Mouse (Mus musculus) ES-E14 (cell line): ENCODE data around the gene Cideb. TPM values are rescaled to one million over a fixed set of nuclear protein-coding genes. Genes with fewer than 3 reads are reported as not detected.

ENCODE experiments used
- DNase-seq: peaks from one replicate; pipeline ENCODE4 v3.0.0-alpha.2; 2013; ENCODE audit warnings: low read depth, low spot score
- H3K27ac ChIP-seq: 2 replicates; pipeline ENCODE4 v1.5.1; 2012; ENCODE audit warnings: low read depth, mild to moderate bottlenecking, low read length, moderate library complexity, mixed read lengths; ENCODE audit not compliant: poor library complexity, insufficient read depth, severe bottlenecking
- H3K36me3 ChIP-seq: 2 replicates; pipeline ENCODE4 v1.6.1; 2012; ENCODE audit warnings: mild to moderate bottlenecking, low read length, moderate library complexity, mixed read lengths; ENCODE audit not compliant: control insufficient read depth, poor library complexity, insufficient read depth, severe bottlenecking
- H3K4me1 ChIP-seq, 2 experiments: fragments of 150-350 bp in 1 of 2; sonication (generic) in 1 of 2; 2 replicates each; pipeline ENCODE4 v1.6.1; 2012; ENCODE audit warnings: low read length in 2 of 2, mild to moderate bottlenecking in 1 of 2, mixed read lengths in 1 of 2; ENCODE audit not compliant: control insufficient read depth in 2 of 2, insufficient read depth in 2 of 2, poor library complexity in 1 of 2
- H3K4me3 ChIP-seq, 2 experiments: fragments of 150-350 bp in 1 of 2; sonication (generic) in 1 of 2; 2 replicates each; pipeline ENCODE4 v1.5.1; 2012; ENCODE audit warnings: low read length in 2 of 2, low read depth in 1 of 2, mild to moderate bottlenecking in 1 of 2, mixed read lengths in 1 of 2; ENCODE audit not compliant: insufficient read depth in 1 of 2, poor library complexity in 1 of 2, severe bottlenecking in 1 of 2
- H3K9ac ChIP-seq: 2 replicates; pipeline ENCODE4 v1.6.1; 2012; ENCODE audit warnings: low read depth, mild to moderate bottlenecking, low read length, mixed read lengths; ENCODE audit not compliant: poor library complexity, insufficient read depth, severe bottlenecking
- H3K9me3 ChIP-seq: fragments of 150-350 bp; sonication (generic); 2 replicates; pipeline ENCODE4 v1.6.1; 2012; ENCODE audit warnings: low read depth, mild to moderate bottlenecking, low read length; ENCODE audit not compliant: control insufficient read depth, insufficient read depth
- CHD2 ChIP-seq: IDR thresholded peaks from 2 replicates; pipeline ENCODE4 v1.6.1; 2014; ENCODE audit warnings: mild to moderate bottlenecking, low read depth, low read length, inconsistent platforms
- HCFC1 ChIP-seq: IDR thresholded peaks from 2 replicates; pipeline ENCODE4 v1.6.1; 2012; ENCODE audit warnings: low read length, inconsistent platforms, borderline replicate concordance; ENCODE audit not compliant: insufficient read depth
- MAFK ChIP-seq: IDR thresholded peaks from 2 replicates; pipeline ENCODE4 v1.6.1; 2014; ENCODE audit warnings: mild to moderate bottlenecking, low read depth, low read length, inconsistent platforms; ENCODE audit not compliant: insufficient read depth
- ZC3H11A ChIP-seq: IDR thresholded peaks from 2 replicates; pipeline ENCODE4 v1.6.1; 2012; ENCODE audit warnings: low read depth, mild to moderate bottlenecking, inconsistent platforms, low read length, borderline replicate concordance
- ZNF384 ChIP-seq: IDR thresholded peaks from 2 replicates; pipeline ENCODE4 v1.6.1; 2012; ENCODE audit warnings: low read depth, low read length, inconsistent platforms
- in situ Hi-C, 2 experiments: fragments of 600-800 bp; cut with MboI; formaldehyde crosslinking; loops; one replicate each; pipeline ENCODE4 v1.15.1; 2025; ENCODE audit warnings: low sequenced_read_pairs in 2 of 2, inconsistent platforms in 1 of 2; ENCODE audit not compliant: unreplicated experiment in 2 of 2
- total RNA-seq: library from RNA; depleted of rRNA; stranded (reverse); fragments of 300-350 nt; gene quantifications from 2 replicates; pipeline ENCODE4 v1.2.3, GENCODE M21; 2012

Cideb gene
- total RNA-seq, 1 experiment, result 2.2 TPM

DNA sequence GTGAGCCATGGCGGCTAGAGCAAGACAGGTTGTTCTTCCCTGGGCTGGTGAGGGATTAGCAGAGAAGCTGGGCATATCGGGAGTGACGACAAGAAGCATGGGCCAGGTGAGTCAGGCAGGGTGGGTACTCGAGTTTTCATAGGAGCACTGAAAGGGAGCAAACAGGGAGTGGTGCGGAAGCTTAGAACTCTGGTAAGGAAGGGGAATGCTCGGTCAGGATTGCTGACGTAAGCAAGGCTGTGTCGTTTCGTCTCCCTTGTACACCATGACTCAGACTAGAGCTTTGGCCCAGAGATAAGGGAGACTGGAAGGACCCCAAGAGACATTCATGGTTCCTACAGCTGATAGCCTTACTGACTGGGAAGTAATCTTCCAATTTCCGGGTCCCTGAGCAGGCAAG is 24.4 kb downstream of the Cideb start:
- no peak for DNase-seq
- peak; percentile 69 for TF ChIP-seq MAFK
- no peak for TF ChIP-seq HCFC1
- H3K27ac ChIP-seq, result no peak overlapping the region
- H3K4me3 ChIP-seq, result no peak overlapping the region
- in situ Hi-C loops, result no loop called here
- H3K4me1 ChIP-seq, result no peaks in the 10 kb centered on the region
- H3K9ac ChIP-seq, result no peak overlapping the region
- no peaks in the 10 kb centered on the region; the same call in 1 of the 2 replicates for H3K36me3 ChIP-seq
- no peaks in the 10 kb centered on the region for H3K9me3 ChIP-seq

DNA sequence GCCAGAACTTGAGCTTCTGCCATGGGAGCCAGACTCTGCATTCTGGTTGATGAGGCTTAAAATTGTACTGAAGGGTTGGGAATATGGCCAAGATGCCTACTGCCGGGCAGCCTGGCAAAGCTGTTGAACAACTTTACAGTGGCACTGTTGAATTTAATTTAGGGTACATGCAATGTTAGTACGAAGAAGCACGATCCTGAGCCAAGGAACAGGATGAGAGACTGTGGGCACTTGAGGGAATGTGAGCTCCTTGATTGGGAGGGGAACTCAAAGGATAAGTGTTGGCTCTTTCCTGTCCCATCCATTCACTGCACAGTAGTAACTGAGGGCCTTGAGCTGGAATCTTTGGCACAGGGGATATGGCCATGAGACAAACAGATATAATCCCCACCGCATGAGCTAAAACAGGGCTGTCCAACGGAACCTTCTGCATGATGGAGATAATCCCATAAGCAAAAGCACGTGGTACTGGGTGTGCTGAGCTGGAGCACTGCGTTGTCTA is 27.7 kb downstream of the Cideb start:
- H3K4me3 ChIP-seq, result no peak overlapping the region
- H3K4me1 ChIP-seq, result no peaks in the 10 kb centered on the region
- no peak for TF ChIP-seq ZNF384
- no peak for TF ChIP-seq CHD2
- no peak for TF ChIP-seq MAFK
- no peak for TF ChIP-seq ZC3H11A
- no peak for TF ChIP-seq HCFC1
- in situ Hi-C loops, result no loop called here
- H3K27ac ChIP-seq, result no peak overlapping the region
- DNase-seq, result no peak
- H3K36me3 ChIP-seq, result no peaks in the 10 kb centered on the region
- H3K9me3 ChIP-seq, result no peaks in the 10 kb centered on the region
- no peak overlapping the region for H3K9ac ChIP-seq

DNA sequence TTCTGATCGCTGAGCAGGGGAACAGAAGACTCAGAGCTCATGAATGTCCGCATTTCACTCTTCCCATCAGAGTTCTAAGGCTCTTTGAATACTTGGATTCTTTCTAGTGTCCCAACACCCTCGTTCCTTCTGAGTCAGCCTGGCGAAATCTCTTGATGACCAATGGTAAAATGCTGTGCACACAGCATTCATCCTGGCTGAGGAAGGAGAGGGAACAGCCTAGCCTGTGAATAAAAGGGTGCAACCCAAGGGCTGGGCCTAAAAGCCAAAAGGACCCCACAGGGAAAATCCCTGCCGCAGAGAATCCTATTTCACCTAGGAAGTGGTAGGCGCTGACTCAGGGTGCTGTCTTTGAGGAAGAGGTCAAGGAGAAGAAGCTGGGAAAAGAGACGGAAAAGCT is 28.1 kb downstream of the Cideb start:
- TF ChIP-seq ZNF384, result no peak
- TF ChIP-seq HCFC1, result no peak
- no peak for TF ChIP-seq CHD2
- TF ChIP-seq MAFK, result no peak
- in situ Hi-C loops, result no loop called here

DNA sequence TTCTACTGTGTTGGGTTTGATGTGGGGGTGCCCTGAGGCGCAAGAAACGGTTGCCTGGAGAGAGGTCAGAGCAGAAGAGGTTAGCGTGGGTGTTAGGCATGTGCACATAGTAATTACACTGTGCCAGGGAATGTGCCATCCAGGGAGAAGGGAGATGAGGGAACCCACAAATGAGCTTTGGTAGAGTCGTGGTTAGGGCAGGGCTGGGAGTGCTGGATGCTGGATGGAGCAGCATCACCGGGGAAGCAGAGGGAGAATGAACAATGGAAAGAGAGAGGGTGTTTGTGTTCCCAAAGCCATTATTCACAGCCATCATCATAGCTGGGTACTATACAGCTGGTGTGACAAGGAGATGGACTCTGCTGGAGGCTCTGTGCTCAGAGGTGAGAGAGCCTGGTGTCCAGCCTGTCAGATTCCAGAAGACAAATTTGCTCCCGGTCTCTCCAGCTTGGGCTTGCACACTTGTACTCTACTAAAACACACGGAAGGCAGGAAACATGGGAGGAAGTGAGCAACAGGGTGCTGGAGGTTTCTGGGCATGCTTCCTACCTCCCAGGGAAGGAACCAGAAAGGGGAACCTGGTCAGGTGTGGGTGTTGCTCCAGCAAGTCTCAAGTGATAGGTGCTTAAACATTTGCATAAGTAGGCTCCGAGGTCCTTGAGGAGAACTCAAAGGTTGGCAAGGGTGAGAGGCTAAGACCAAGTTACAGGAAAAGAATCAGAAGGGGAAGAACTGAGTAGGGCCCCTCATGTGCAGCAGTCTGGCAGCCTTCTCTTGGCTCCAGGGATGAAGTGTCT is 30.2 kb downstream of the Cideb start:
- in situ Hi-C loops, result no loop called here

More for the DNA sequence above, 28.1 kb downstream of the Cideb start:
- no peaks in the 10 kb centered on the region for H3K9me3 ChIP-seq
- no peak overlapping the region for H3K9ac ChIP-seq
- no peak overlapping the region for H3K27ac ChIP-seq
- no peak overlapping the region for H3K4me3 ChIP-seq
- no peak for DNase-seq
- peaks cover 0 to 4% of the 10 kb centered on the region in 2 experiments; a peak in 1 of 4 replicates for H3K4me1 ChIP-seq
- no peaks in the 10 kb centered on the region for H3K36me3 ChIP-seq

DNA sequence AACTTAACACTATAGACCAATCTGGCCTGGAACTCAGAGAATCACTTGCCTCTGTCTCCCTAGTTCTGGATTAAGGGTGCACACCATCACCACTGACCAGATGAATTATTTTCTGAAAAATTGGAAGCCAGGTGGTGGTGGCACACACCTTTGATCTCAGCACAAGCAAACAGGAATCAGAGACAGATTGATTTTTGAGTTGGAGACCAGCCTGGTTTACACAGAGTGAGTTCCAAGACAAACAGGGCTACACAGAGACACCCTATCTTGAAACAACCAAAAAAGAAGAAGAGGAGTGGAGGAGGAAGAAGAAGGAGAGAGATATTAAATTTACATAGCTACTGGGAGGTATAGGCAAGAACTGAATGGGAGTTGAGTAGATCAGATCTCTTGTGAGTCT is 32.0 kb downstream of the Cideb start:
- TF ChIP-seq HCFC1 (no peak), MAFK (no peak), ZNF384 (no peak), CHD2 (no peak), ZC3H11A (no peak)
- H3K9me3 ChIP-seq, result no peaks in the 10 kb centered on the region
- in situ Hi-C loops, result no loop called here
- no peak overlapping the region for H3K27ac ChIP-seq
- H3K4me3 ChIP-seq, result no peak overlapping the region
- H3K4me1 ChIP-seq, result peaks cover 2 to 8% of the 10 kb centered on the region in 2 experiments; a peak in 3 of 4 replicates
- H3K36me3 ChIP-seq, result no peaks in the 10 kb centered on the region
- no peak overlapping the region for H3K9ac ChIP-seq
- no peak for DNase-seq

More for the DNA sequence above, 30.2 kb downstream of the Cideb start:
- H3K9me3 ChIP-seq, result no peaks in the 10 kb centered on the region
- peaks cover 0 to 8% of the 10 kb centered on the region in 2 experiments; a peak in 1 of 4 replicates for H3K4me1 ChIP-seq
- no peak overlapping the region for H3K4me3 ChIP-seq
- H3K36me3 ChIP-seq, result no peaks in the 10 kb centered on the region
- no peak overlapping the region for H3K27ac ChIP-seq
- TF ChIP-seq ZNF384 (no peak), ZC3H11A (no peak), CHD2 (no peak), MAFK (no peak), HCFC1 (no peak)
- no peak for DNase-seq
- no peak overlapping the region for H3K9ac ChIP-seq
